Mouse (Mus musculus) gastrocnemius, adult 8-10 months (tissue): Measurements from ENCODE around the gene Ncs1. TPM values are rescaled to one million over a fixed set of nuclear protein-coding genes. Genes with fewer than 3 reads are reported as not detected.

Experiments used
- DNase-seq, 2 experiments: peaks; one replicate each; pipeline ENCODE4 v3.0.0; 2022; ENCODE audit warnings: low spot score in 2 of 2
- total RNA-seq, 4 experiments: library from RNA; stranded (reverse); gene quantifications; 2 replicates each; pipeline ENCODE4 v1.2.4; 2022

Gene Ncs1
- total RNA-seq, 4 experiments from 2014 or later = 5.6 to 7.9 (median 6.2) TPM

DNA sequence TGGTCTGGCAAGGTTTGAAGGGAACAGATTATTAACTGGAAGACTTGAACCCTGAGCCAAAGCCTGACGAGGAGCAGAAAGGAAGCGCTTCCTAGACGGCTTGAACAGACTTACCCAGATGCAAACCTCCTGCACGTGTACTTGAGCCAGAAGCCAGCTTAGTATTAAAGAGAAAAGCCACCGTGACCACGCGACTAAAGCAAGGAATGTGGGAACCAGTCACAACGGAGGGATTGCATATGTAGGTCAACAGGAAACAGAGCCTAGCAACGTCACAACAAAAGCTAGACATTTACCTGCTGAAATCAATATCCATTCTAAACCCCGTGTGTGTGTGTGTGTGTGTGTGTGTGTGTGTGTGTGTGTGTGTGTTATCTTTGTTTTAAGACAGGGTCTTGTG, 81.6 kb downstream of the Ncs1 start:
- DNase-seq = no peak

DNA sequence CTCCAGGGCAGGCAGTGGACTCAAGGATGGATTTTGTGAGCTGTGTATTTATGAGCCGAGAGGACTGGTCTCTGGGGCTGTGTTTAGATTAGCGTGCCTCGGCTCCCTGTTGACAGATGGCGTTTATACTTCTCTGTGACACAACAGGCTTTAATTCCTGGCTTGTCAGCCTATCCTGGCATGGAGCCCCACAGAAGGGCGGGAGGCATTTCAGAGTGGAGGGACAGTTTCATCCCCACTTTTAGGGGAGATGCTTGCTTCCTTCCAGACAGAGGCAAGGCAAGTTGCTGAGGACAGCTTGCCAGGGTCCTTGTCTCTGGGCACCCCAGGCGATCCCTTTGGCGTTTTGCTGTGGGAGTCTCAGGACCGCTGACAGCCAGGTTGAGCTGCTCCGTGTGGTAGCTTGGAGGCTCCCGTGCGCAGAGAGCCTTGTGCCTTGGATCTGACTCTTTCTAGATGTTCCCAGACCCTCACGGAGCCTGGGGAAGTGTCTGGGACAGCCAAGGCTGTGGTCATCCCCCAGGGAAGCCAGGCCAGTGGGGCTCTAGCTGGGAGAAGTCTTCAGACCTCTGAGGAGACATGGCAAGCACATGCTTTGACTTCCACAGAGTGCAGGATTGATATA, 92.2 kb downstream of the Ncs1 start:
- DNase-seq = no peak

- DNase-seq = peak; percentile 83 to 90
These were observed 94.2 kb downstream of the Ncs1 start for GRCm38 (mm10) chr2:31339826-31340225.

DNA sequence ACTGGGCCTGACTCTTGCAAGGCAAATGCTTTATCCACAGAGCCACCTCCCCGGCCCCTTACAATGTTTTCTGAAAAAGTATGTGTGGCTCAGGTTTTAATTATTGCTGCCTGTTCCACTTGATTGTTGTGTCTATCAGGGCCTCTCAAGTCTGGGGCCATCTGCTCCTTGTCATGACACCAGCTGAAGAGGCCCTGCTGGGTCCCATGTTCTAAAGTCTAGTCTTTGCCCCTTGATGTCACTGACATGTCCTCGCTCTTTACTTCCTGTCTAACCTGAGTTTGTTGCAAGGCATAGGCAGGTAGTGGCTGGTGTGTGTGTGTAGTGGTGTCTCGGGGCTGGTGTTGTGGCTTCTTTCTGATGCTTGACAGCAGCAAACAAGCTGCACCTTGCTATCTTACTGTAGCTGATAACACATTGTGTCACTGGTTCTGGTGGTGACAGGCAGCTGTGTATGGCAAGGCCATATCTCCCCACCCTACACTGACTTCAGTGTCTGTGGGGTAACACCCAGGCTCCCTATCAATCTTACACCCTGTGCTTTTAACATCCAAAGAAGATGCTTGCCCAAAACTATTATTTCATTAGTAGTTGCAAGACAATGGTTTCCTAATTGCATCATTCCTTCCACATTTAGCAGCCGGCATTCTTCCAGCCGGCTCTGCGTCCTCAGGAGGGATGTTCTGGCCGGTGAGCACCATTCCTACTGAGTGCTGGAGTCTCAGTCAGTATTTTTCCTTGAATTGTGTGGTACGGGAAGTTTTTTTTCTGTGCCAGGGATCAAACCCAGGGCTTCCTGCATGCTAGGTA, 96.3 kb downstream of the Ncs1 start:
- DNase-seq = peak; percentile 35 to 54

Other genes with a start within 250 kb of the Ncs1 start
- 1 to 10 TPM; 4.1 to 10.0 (median 7.6) TPM for gene Fnbp1, start 103.8 kb upstream of the Ncs1 start, total RNA-seq
- 10 to 100 TPM; 23.1 to 26.2 (median 24.2) TPM for gene Gpr107, start 93.5 kb upstream of the Ncs1 start, total RNA-seq
- gene Hmcn2, start 68.6 kb downstream of the Ncs1 start, total RNA-seq = 10 to 100 TPM; 14.5 to 18.4 (median 17.5) TPM
- gene Ass1, start 224.4 kb downstream of the Ncs1 start, total RNA-seq = 1 to 10 TPM; 2.4 to 4.4 (median 3.3) TPM